Mouse (Mus musculus) embryonic facial prominence, embryonic 10.5 days (tissue): ENCODE measurements around the gene Rnase1. TPM values are rescaled to one million over a fixed set of nuclear protein-coding genes. Genes with fewer than 3 reads are reported as not detected.
A peak's percentile ranks its signal among the peaks of the same experiment; 100 is the strongest.
"Not testable (repeated sequence)": the region's sequence is repeated elsewhere in the genome, so short reads cannot be mapped to it uniquely, and the experiment has no call there.

Experiments
- DNase-seq: peaks from one replicate; pipeline ENCODE4 v3.0.0-alpha.2; 2017; ENCODE audit warnings: low spot score
- H3K27ac ChIP-seq: fragments of 300-500 bp; sonication (generic); replicated peaks from 2 replicates; pipeline ENCODE4 v1.5.1; 2016; ENCODE audit warnings: mild to moderate bottlenecking
- H3K27me3 ChIP-seq: fragments of 300-500 bp; sonication (generic); replicated peaks from 2 replicates; pipeline ENCODE4 v1.6.1; 2016; ENCODE audit warnings: low read depth, mild to moderate bottlenecking; ENCODE audit not compliant: poor library complexity, severe bottlenecking
- H3K36me3 ChIP-seq: fragments of 300-500 bp; sonication (generic); replicated peaks from 2 replicates; pipeline ENCODE4 v1.6.1; 2016; ENCODE audit warnings: mild to moderate bottlenecking, moderate library complexity
- H3K4me1 ChIP-seq: fragments of 300-500 bp; sonication (generic); 2 replicates; pipeline ENCODE4 v1.6.1; 2016
- H3K4me3 ChIP-seq: fragments of 300-500 bp; sonication (generic); 2 replicates; pipeline ENCODE4 v1.5.1; 2016; ENCODE audit warnings: mild to moderate bottlenecking, moderate library complexity
- H3K9me3 ChIP-seq: fragments of 300-500 bp; sonication (generic); 2 replicates; pipeline ENCODE4 v1.6.1; 2016; ENCODE audit warnings: mild to moderate bottlenecking
- WGBS: fragments of 180-500 bp; shearing (Covaris S2); methylation state at CpG from one replicate; pipeline ENCODE4 v1.1.7; 2016; 5-methylcytosine and 5-hydroxymethylcytosine counted together
- polyA plus RNA-seq: library from polyadenylated mRNA; unstranded; fragments of >200 nt; fragmentation: Nextera tagmentation; extraction: Ambion mirVana; gene quantifications from 2 replicates; pipeline ENCODE4 v1.2.1, GENCODE M21; 2016

Gene Rnase1
- polyA plus RNA-seq, 1 experiment from 2014 or later: not detected

- 63% methylated on average over 3 of the region's 3 CpGs for WGBS
- peak; percentile 69 for DNase-seq
- no peak overlapping the region for H3K27ac ChIP-seq
Observed at GRCm38 (mm10) chr14:51103217-51103616, 43.4 kb downstream of the Rnase1 start.

GRCm38 (mm10) chr14:51101284-51101683 lies 45.3 kb downstream of the Rnase1 start:
- DNase-seq: no peak
- Histone ChIP-seq H3K9me3 (no peaks in the 10 kb centered on the region), H3K27me3 (no peaks in the 10 kb centered on the region), H3K4me3 (no peak overlapping the region), H3K4me1 (no peaks in the 10 kb centered on the region), H3K36me3 (no peaks in the 10 kb centered on the region), H3K27ac (no peak overlapping the region)
- WGBS: 80% methylated on average over 9 of the region's 9 CpGs

More at GRCm38 (mm10) chr14:51103217-51103616, 43.4 kb downstream of the Rnase1 start:
- H3K36me3 ChIP-seq: no peaks in the 10 kb centered on the region
- H3K27me3 ChIP-seq: no peaks in the 10 kb centered on the region
- no peaks in the 10 kb centered on the region for H3K4me1 ChIP-seq
- no peak overlapping the region for H3K4me3 ChIP-seq
- H3K9me3 ChIP-seq: no peaks in the 10 kb centered on the region

GRCm38 (mm10) chr14:51098921-51099320 lies 47.7 kb downstream of the Rnase1 start:
- Histone ChIP-seq H3K9me3 (no peaks in the 10 kb centered on the region), H3K27me3 (no peaks in the 10 kb centered on the region), H3K27ac (no peak overlapping the region), H3K4me3 (no peak overlapping the region), H3K4me1 (no peaks in the 10 kb centered on the region), H3K36me3 (no peaks in the 10 kb centered on the region)
- no peak for DNase-seq
- WGBS: 93% methylated on average over 11 of the region's 11 CpGs

GRCm38 (mm10) chr14:51098300-51098699 lies 48.3 kb downstream of the Rnase1 start:
- not testable (repeated sequence) for H3K36me3 ChIP-seq, H3K27me3 ChIP-seq, H3K27ac ChIP-seq, H3K4me1 ChIP-seq, H3K9me3 ChIP-seq, H3K4me3 ChIP-seq
- peak; percentile 41 for DNase-seq
- 40% methylated on average over 1 of the region's 1 CpGs for WGBS

GRCm38 (mm10) chr14:51095736-51096524 lies 50.7 kb downstream of the Rnase1 start:
- Histone ChIP-seq H3K36me3 (no peaks in the 10 kb centered on the region), H3K9me3 (no peaks in the 10 kb centered on the region), H3K4me1 (peaks cover 7% of the 10 kb centered on the region; the same call in 1 of the 2 replicates), H3K27me3 (no peaks in the 10 kb centered on the region), H3K27ac (no peak overlapping the region), H3K4me3 (no peak overlapping the region)
- DNase-seq: no peak
- WGBS: 69% methylated on average over 9 of the region's 9 CpGs

Other genes with a start within 250 kb of the Rnase1 start
- gene Klhl33, start 249.3 kb downstream of the Rnase1 start, polyA plus RNA-seq: 0.15 and 0.19 TPM in 2 replicates
- 178 and 185 TPM in 2 replicates for gene Osgep, start 221.9 kb downstream of the Rnase1 start, polyA plus RNA-seq
- gene Apex1, start 221.8 kb downstream of the Rnase1 start, polyA plus RNA-seq: 548 and 554 TPM in 2 replicates
- gene Pip4p1, start 215.9 kb downstream of the Rnase1 start, polyA plus RNA-seq: 43.5 and 43.6 TPM in 2 replicates
- gene Pnp, start 215.7 kb downstream of the Rnase1 start, polyA plus RNA-seq: 74.5 and 78.8 TPM in 2 replicates
- not detected in 2 replicates for gene Gm49342, start 202.3 kb downstream of the Rnase1 start, polyA plus RNA-seq
- 0.39 and 0.84 TPM in 2 replicates for gene Pnp2, start 190.8 kb downstream of the Rnase1 start, polyA plus RNA-seq
- not detected in 2 replicates for gene Rnase10, start 139.0 kb downstream of the Rnase1 start, polyA plus RNA-seq
- not detected in 2 replicates for gene Rnase9, start 104.9 kb downstream of the Rnase1 start, polyA plus RNA-seq
- not detected in 2 replicates for gene Rnase11, start 96.6 kb downstream of the Rnase1 start, polyA plus RNA-seq
- not detected in 2 replicates for gene Rnase12, start 89.1 kb downstream of the Rnase1 start, polyA plus RNA-seq
- gene Olfr750, start 72.3 kb downstream of the Rnase1 start, polyA plus RNA-seq: not detected in 2 replicates
- 8.3 and 9.0 TPM in 2 replicates for gene Rnase4, start 55.7 kb downstream of the Rnase1 start, polyA plus RNA-seq
- 2.3 and 3.5 TPM in 2 replicates for gene Ang, start 55.6 kb downstream of the Rnase1 start, polyA plus RNA-seq
- gene Eddm3b, start 32.4 kb downstream of the Rnase1 start, polyA plus RNA-seq: 0.10 and 0.17 TPM in 2 replicates
- gene Rnase6, start 22.9 kb downstream of the Rnase1 start, polyA plus RNA-seq: not detected in 2 replicates
- not detected in 2 replicates for gene Rnase2b, start 15.5 kb upstream of the Rnase1 start, polyA plus RNA-seq
- not detected in 2 replicates for gene Ang2, start 52.4 kb upstream of the Rnase1 start, polyA plus RNA-seq
- gene Ear14, start 56.6 kb upstream of the Rnase1 start, polyA plus RNA-seq: not detected in 2 replicates
- gene Rnase2a, start 109.3 kb upstream of the Rnase1 start, polyA plus RNA-seq: not detected in 2 replicates
- not detected in 2 replicates for gene Gm7247, start 215.0 kb upstream of the Rnase1 start, polyA plus RNA-seq